Mouse (Mus musculus) urinary bladder, postnatal 4 days (tissue): ENCODE measurements around the gene Npr2.

Source experiments
- DNase-seq, 2 experiments: peaks; one replicate each; pipeline ENCODE4 v3.0.0; 2021 to 2022; ENCODE audit warnings: low spot score in 2 of 2

The Npr2 gene

DNA sequence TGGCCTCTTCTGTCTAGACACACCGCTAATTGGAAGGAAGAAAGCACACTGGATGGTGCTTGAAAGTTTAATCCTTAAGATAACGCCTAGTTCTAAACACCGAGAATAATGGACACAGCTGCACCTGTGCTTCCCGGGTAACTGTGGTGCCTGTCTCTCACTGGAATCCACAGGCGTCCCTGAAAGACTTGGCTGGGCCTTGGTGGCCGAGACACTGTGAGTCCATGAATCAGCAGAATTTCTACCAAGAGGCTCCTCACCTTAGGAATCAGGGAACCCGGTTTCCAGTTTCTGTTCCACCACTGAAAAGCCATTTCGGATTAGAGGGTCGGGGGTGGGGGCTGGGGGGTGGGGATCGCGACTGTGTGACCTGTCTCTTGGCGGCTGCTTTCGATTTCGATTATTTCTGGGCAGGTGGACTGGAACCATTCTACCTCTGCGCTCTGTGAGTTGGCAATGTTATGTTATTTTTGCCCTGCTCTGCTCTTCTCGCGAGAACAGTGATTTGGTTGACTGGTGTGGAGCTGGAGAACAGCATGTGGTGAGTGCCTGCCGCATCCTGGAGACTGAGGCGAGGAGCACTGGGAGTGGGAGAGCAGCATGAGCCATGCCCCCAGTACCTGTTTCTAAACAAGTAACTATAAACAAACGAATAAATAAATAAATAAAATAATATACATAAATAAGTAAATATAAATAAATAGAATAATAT is 2.5 kb upstream of the Npr2 start:
- DNase-seq: peak in 1 of 2 experiments; percentile 12

DNA sequence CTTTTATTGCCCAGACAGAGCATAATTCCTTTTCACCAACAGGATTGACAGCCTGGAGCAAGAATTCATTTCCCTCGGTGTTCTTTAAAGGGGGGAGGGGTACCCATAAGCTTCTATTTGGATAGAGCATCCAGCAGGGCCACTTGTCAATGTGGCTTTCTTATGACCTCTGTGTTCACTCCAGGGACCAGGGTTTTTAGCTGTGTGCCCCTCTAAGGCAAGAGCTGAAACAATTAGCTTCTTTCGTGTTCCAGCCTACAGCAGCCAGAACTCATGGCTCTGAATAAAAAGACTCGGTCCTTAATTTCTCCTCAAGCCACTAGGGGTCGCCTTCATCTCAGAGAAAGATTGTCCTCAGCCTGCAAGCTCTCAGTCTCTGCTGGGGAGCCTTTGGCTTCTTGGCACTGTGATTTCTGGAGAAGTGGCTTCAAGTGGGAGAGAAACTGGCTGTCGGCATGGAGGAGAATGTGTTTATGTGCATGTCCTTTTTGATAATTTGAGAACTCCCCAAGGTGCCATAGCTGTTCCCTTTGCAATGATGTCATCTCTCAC is 1.6 kb upstream of the Npr2 start:
- peak in 1 of 2 experiments; percentile 57 for DNase-seq

DNA sequence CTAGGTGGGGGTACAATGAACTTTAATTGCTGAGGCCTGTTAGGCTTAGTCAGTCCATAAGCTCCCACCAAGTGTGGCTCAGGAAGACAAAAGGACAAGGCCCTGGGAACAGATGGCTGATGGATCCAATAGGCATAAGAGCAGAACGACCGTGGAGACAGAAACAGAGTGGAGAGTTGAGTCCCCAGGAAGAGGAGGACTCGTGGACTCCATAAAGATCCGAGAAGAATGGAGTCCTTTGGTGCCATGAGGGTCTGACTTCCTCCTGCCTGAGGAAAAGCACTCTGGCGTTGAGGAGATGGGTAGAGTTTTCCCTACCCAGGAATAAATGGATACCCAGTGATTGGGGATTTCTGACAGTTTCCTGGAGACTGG is 1.1 kb upstream of the Npr2 start:
- DNase-seq: no peak

DNA sequence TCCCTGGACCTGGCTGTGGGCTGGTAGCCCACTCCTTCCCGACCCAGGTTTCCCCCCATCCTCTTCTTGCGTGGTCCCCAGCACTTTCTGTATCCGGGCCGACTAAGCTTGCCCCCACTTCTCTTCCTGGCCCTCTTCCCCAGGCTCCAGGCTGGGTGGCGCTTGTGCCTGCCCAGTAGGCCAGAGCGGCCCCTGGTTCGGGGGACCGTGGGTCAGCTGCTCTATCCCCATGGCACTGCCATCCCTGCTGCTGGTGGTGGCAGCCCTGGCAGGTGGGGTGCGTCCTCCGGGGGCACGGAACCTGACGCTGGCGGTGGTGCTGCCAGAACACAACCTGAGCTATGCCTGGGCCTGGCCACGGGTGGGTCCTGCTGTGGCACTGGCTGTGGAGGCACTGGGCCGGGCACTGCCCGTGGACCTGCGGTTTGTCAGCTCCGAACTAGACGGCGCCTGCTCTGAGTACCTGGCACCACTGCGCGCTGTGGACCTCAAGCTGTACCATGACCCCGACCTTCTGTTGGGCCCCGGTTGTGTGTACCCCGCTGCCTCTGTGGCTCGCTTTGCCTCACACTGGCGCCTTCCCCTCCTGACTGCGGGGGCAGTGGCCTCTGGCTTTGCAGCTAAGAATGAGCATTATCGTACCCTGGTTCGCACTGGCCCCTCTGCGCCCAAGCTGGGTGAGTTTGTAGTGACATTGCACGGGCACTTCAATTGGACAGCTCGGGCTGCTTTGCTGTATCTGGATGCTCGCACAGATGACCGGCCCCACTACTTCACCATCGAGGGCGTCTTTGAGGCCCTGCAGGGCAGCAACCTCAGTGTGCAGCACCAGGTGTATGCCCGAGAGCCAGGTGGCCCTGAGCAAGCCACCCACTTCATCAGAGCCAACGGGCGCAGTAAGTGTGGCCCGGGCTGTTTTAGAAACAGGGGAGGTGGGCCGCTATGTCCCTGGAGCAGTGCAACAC is 503 bp downstream of the Npr2 start:
- peak; percentile 21 to 61 for DNase-seq

DNA sequence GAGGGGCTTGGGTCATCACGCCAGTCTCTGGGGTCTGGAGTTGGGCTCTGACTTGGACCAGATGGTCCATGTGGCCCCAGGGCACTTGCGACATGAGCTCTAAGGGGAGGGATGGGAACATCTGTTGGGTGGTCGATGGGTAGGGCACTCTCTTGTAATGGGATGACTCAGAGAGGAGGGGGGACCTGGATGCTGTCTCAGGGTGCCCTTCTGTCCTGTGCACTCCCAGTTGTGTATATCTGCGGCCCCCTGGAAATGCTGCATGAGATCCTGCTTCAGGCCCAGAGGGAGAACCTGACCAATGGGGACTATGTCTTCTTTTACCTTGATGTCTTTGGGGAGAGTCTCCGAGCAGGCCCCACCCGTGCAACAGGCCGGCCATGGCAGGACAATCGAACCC is 1.6 kb downstream of the Npr2 start:
- peak; percentile 16 to 51 for DNase-seq

DNA sequence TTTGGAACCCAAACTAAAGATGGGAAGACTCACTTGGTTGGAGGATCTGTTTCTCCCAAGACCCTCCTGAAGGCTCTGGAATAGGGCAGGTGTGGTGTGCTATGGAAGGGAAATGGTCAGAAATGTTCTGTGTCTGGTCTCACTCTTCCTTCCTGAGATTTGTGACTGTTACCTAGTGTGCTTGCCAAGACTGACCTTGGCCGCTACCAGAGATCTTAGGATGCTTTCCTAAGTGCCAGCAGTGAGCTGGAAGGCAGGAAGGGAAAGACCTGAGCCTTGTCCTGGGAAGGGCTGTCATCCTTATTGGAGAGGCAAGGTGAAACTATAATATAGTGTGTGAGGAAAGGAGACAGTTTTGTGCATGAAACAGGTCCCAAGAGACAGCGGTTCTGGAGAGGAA is 2.0 kb downstream of the Npr2 start:
- DNase-seq: peak in 1 of 2 experiments; percentile 14

DNA sequence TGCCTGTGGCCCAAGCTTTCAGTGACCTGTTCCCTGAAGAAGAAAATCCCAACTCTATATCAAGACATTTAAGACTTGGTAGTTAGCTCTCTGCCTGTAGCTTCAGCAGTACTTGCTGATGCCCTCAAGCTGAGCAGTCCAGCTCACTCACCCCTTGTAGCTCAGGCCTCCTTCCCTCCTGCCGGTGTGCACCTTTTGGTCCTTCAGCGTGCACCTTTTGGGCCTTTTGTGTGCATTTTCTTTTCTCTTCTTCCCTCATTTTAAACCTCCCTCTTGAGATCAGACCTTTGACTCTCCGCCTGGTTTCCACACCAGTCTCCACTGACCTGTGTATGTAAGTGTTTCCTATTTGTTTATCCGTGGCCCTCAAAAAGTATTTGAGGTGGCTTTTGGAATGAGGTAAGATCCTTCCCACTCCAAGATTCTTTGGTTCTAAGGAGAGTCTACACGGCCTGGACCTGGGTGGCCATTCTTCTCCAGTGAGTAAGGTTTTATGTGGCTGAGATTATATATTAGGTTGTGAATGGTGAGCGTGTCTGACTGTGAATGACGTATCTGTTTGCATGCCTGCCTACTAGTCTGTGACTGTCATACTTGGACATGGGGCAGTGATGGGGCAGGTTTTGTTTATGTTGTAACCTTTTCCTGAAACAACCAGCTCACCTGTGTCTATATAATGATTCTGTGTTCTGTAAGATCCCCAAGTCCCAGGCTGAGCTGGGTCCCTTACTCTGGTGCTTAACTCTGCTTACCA is 3.1 kb downstream of the Npr2 start:
- peak; percentile 7 to 46 for DNase-seq

DNA sequence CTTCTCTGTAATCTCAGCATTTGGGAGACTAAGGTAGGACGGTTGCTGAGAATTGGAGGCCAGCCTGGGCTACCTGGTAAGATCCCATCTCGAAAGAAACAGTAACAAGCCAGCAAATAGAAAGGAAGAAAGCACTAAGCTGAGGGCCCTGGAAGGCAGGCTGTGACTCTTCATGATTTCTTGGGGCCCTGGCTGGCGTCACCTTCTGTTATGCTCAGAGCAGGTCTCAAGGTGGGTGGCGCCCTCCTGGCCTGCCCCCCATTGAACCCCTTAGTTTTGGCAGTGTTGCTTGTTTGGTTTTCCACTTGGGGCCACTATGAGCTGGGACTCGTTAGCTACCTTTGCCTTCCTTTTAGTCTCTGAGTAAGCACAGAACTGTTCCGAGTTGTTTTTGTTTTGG is 5.0 kb downstream of the Npr2 start:
- DNase-seq: peak in 1 of 2 experiments; percentile 36

DNA sequence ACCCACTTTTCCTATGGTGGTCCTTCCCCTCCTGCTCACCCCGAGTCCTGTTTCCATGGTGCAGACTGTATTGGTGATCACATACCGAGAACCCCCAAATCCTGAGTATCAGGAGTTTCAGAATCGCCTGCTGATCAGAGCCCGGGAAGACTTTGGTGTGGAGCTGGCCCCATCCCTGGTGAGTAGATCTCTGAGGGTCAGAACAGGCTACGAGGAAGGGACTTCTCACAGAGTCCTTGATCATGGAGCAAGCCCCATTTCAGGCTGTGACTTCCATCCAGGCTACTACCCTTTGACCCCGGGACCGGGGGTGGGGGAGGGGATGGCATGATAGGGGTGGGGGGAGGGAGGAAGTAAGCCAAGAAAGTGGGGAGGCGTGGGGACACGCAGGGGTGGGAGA is 8.3 kb downstream of the Npr2 start:
- peak; percentile 14 to 52 for DNase-seq

DNA sequence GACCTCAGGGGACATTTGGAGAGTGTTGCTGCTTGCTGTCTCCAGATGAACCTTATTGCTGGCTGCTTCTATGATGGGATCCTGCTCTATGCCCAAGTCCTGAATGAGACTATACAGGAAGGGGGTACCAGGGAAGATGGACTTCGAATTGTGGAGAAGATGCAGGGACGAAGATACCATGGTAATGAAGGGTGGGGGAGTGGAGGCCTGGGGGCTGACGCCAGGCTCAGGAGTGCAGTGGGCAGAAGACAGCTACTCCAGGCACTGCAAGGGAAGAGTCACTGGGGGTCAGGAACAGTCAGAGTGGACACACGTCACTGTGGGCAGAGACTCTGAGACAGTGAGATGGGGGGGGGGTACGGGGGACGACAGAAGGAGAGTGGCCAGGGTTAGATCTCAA is 8.8 kb downstream of the Npr2 start:
- peak; percentile 3 to 35 for DNase-seq

DNA sequence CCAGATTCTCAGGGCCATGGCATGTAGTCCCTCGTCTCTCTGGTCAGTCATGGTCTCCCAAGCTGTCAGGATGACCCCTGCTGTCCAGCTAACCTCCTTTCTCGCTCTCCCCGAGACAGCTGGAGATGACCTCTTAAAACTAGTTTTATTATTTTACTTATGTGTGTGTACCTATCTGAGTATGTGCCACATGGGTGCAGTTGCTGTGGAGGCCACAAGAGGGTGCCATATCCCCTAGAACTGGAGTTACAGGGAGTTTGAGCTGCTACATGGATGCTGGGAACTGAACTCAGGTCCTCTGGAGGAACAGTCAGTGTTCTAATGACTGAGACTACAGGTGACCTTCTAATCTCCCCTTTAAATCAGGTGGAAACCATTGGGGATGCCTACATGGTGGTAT is 18.0 kb downstream of the Npr2 start:
- no peak for DNase-seq

DNA sequence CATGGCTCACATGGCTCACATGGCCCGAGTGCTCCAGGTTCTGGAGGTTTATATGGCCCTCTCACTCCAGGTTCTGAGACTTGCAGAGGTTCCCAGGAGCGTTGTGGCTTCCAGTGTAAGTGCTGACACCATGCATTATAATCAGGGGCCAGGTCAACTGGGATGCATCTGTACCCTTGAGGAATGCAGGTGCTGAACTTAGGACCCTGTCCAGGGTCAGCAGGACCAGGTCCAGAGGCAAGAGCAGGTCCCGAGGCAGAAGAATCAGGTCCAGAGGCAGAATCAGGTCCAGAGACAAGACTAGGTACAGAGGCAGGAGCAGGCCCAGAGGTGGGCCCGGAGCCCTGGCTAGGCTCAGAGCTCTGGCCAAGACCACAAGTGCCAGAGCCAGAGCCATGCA is 21.0 kb downstream of the Npr2 start:
- no peak for DNase-seq

DNA sequence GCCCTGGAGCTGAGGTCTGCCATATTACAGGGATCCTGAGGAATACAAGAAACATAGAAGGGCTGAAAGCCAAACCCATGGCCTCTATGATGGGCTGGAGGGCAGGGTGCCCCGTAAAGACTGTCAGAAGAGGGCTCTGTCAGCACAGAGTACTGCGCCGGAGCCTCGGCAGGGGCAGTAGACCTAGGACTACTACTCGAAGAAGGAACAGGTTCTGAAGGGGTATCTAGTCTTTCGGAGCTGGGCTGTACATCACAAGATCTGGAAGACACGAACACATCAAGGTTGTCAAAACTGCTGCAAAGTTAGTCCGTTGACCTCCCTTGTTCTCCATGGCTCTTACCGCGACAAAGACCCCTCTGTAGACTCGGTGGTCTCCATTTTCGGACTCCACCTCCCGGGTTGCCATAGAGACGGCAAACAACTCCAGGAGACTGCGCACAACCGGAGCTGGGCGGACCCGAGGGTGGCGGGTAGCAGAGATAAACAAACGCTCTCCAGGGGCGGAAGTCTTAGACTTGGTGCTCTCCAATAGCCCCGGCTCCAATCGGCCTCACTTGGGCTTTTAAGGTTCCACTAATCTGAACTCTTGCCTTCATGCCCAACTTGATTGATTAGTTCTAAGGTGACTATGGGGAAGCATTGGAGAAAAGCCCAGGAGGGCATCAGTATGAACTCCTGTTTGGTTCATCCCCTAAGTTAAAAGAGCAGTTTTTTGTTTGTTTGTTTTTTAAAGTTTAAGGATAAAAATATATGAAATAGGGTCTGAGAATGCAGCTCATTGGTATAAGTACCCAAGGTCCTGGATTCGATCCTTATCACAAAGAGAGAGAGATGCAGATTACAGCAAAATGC is 21.7 kb downstream of the Npr2 start, which contains the start of gene Spag8:
Gene Spag8, minus strand, starts transcription at position 434 of the 855 bp plus-strand sequence.
- no peak for DNase-seq

DNA sequence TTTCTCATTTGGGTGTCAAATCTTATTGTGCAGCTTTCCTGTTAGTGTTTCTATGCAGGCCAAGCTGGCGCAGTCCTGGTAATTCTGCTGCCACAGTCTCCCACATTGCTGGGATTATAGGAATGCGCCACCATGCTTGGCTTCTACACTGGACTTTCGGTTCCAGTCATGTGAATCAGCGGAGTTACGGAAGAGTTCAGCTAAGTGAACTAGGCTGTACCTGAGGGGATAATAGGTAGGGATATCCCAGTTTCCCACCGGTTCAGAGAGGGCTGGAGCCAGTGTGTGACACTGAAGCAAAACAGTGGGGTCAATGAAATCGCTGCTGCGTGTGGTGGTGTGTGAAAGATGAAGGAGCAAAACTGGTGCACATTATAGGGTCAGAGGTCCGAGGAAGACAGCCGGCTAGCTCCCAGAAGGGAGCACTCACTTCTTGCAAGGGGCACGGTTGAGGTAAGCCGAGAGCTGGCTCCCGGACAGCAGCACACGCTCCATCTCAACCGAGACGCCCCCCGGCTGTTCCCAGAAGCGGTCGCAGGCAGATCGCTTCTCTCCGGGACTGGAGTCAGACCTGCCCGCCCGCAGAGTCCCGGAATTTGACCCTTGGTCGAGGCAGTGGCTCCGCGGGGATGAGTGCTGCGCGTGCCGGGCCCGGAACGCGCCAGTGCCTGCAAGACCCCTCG is 24.1 kb downstream of the Npr2 start:
- no peak for DNase-seq

DNA sequence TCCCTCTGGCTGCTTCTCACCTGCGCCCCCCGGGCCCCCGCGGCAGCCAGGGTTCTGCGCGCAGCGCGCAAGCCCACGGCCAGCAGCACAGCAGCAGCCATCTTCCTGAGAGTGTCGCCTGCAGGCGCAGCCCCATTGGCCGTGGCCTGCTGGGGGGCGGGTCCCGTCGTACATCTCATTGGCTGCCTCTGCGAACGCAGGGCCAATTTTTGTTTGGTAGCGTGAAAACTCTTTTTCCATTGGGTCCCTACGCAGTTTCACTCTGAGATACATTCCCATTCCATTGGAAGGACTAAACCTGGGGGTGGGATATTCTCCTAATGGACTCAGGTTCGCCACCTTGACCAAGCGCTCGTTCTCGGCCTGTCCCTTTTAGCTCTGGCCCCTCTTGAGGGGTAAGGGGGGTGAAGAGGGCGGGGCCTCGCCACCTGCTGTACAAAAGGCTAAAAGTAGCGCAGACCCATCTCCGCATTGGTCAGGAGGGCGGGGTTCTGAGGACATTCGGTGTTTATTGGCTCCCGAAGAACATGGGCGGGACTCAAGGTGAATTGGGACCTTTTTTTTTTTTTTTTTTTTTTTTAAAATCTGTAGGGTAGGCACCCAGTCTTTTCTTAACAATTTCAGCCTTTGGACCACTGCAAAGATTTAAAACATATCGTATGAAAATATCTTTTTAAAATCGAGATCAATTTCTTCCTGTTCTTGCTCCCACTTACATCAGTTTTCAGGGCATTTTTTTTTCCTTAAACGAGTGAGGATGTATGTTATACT is 24.8 kb downstream of the Npr2 start, which contains the start of gene Hint2:
Gene Hint2, minus strand, starts transcription at position 128 of the 771 bp plus-strand sequence.
- DNase-seq: peak; percentile 93

DNA sequence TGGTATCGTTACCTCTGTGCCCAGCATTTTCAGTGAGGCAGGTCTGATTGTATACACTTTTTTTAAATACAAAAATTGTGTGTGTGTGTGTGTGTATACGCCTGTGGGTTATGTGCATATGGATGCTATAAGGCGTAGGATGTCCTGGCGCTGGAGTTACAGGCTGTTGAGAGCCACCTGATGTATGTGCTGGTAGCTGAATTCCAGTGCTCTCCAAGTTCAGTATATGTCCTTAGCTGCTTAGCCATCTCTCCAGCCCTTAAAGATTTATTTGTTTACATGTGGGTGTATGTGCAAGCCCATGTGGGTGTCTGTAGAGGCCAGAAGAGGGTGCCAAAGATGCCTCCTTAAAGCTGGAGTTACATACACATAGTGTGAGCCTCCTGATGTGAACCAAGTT is 25.4 kb downstream of the Npr2 start:
- no peak for DNase-seq

DNA sequence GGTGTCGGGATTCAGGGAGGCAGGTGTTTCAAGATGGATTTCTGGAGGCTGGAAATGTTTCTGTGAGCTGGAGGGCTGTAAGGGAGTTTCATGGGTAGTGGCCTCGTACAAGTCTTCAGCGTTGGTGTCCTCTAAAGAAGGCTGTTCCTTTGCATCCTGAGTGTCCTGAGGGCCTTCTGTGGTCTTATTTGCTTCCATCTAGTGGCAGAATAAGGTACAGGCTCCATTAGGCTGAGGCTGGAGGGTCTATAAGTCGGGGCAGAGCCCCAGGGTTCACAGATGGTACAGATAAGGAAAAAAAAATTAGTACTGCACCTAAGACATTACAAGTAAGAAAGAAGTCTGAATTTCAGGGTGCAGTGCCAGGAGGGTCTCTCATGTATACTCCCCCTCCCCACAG is 34.7 kb downstream of the Npr2 start:
- no peak for DNase-seq

DNA sequence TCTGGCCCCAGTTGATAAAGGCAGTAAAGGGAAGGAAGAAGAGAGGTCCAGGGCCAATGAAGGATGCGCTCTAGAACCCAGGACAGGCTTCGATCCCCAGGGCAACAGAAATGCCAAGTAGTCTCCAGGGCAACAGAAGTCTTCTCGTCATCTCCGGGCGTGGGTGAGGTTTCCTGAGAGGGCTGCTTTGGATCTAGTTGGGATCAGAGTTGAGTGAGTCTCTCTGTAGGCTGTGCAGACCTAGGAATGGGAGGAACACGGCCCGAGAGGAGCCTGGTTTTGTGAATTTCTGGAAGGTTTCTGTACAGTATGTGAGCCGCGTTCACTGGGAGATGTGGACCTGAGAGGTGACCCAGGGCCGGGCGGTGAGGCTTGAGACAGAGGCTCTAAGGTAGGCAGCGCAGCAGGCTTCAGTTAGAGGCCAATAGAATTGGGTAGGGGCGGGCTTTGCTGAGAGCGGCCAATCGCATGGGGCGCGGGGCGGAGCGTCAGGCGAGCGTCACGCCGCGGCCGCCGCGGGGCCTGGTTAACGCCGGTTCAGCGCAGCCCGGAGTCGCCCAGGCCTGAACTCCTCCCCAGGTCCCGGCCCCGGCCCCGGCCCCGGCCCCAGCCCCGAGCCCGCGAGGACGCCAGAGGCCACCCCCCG is 37.2 kb downstream of the Npr2 start, which contains the start of the genes Tmem8b and Fam221b:
Gene Tmem8b, plus strand, starts transcription at position 190 of the 646 bp plus-strand sequence.
Gene Fam221b, minus strand, starts transcription at position 364 of the 646 bp plus-strand sequence.
- peak; percentile 85 to 89 for DNase-seq

DNA sequence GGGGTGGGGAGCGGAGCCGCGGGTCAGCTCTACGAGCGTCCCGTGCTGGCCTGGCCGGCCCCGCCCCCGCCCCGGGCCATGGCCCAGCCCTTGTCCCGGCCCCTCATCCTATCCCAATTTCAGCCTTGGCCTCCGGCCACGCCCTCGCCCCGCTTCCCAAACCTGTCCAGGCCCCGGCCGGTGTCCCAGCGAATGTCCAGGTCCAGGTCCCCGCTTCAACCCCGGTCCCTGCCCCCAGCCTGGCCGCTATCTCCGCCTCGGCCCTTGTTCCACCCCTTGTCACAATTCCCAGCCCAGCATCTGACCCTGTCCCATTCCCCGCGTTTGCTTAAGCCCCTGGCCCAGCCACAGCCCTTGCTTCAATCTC is 37.7 kb downstream of the Npr2 start:
- peak; percentile 77 to 84 for DNase-seq
